Mouse (Mus musculus): Measurements from ENCODE around the gene Nexn. TPM values are rescaled to one million over a fixed set of nuclear protein-coding genes. Genes with fewer than 3 reads are reported as not detected.

Nexn gene
- polyA plus RNA-seq, 1 experiment from 2014 or later, result 18.1 TPM

- Histone ChIP-seq H3K27me3 (ENCODE audit: insufficient read depth, low read length) (no peaks in the 10 kb centered on the region), H3K4me3 (replicated peaks; ENCODE audit: low read depth, low read length) (peak overlapping the region; percentile 54), H3K27ac (peak overlapping the region; percentile 68), H3K36me3 (ENCODE audit: insufficient read depth, low read length) (no peaks in the 10 kb centered on the region), H3K4me2 (ENCODE audit: low read length) (peak overlapping the region; percentile 58), H3K9ac (ENCODE audit: low read depth, low read length) (peak overlapping the region; percentile 52; the same call in 1 of the 2 replicates), H3K9me3 (replicated peaks; ENCODE audit: low read length) (no peaks in the 10 kb centered on the region), H3K4me1 (replicated peaks; ENCODE audit: insufficient read depth, low read length) (peaks cover 12% of the 10 kb centered on the region; the same call in 1 of the 2 replicates)
- WGBS, result 6% methylated on average over 9 of the region's 11 CpGs
- no peak for TF ChIP-seq CTCF (IDR thresholded peaks at IDR 0.05; ENCODE audit: low read depth)
- DNase-seq (ENCODE audit: low spot score) (peak; percentile 92), ATAC-seq (replicated peaks; ENCODE audit: low FRiP score, low read depth) (0 out of 2 replicates have a peak, but pooled peaks have one; percentile 22)
Observed at GRCm38 (mm10) chr3:152192238-152192931, 73.8 kb downstream of the Nexn start.

GRCm38 (mm10) chr3:152191791-152192237, 74.3 kb downstream of the Nexn start:
- 7% methylated on average over 6 of the region's 6 CpGs for whole genome bisulfite sequencing

GRCm38 (mm10) chr3:152190679-152191477, 75.3 kb downstream of the Nexn start:
- Histone ChIP-seq H3K27ac (no peak overlapping the region), H3K9ac (ENCODE audit: low read depth, low read length) (peak overlapping the region; percentile 47; the same call in 1 of the 2 replicates), H3K4me1 (replicated peaks; ENCODE audit: insufficient read depth, low read length) (peaks cover 12% of the 10 kb centered on the region; the same call in 1 of the 2 replicates), H3K9me3 (replicated peaks; ENCODE audit: low read length) (no peaks in the 10 kb centered on the region), H3K4me2 (ENCODE audit: low read length) (peak overlapping the region; percentile 51), H3K27me3 (ENCODE audit: insufficient read depth, low read length) (no peaks in the 10 kb centered on the region), H3K4me3 (replicated peaks; ENCODE audit: low read depth, low read length) (peak overlapping the region; percentile 4), H3K36me3 (ENCODE audit: insufficient read depth, low read length) (peaks cover under 1% of the 10 kb centered on the region; the same call in 1 of the 2 replicates)
- 63% methylated on average over 9 of the region's 9 CpGs for WGBS
- no peak for TF ChIP-seq CTCF (IDR thresholded peaks at IDR 0.05; ENCODE audit: low read depth)
- no peak for ATAC-seq (replicated peaks; ENCODE audit: low FRiP score, low read depth)
- DNase-seq (ENCODE audit: low spot score), result no peak

More at GRCm38 (mm10) chr3:152191791-152192237, 74.3 kb downstream of the Nexn start:
- TF ChIP-seq CTCF (IDR thresholded peaks at IDR 0.05; ENCODE audit: low read depth), result peak; percentile 11; the same call in 1 of the 2 replicates
- Histone ChIP-seq H3K27me3 (ENCODE audit: insufficient read depth, low read length) (no peaks in the 10 kb centered on the region), H3K4me2 (ENCODE audit: low read length) (peak overlapping the region; percentile 58), H3K4me3 (replicated peaks; ENCODE audit: low read depth, low read length) (peak overlapping the region; percentile 54), H3K36me3 (ENCODE audit: insufficient read depth, low read length) (no peaks in the 10 kb centered on the region), H3K27ac (peak overlapping the region; percentile 68), H3K9ac (ENCODE audit: low read depth, low read length) (peak overlapping the region; percentile 52), H3K4me1 (replicated peaks; ENCODE audit: insufficient read depth, low read length) (peaks cover 12% of the 10 kb centered on the region; the same call in 1 of the 2 replicates), H3K9me3 (replicated peaks; ENCODE audit: low read length) (no peaks in the 10 kb centered on the region)
- ATAC-seq (replicated peaks; ENCODE audit: low FRiP score, low read depth) (peak; percentile 14), DNase-seq (ENCODE audit: low spot score) (peak; percentile 67)

- Histone ChIP-seq H3K9me3 (replicated peaks; ENCODE audit: low read length) (no peaks in the 10 kb centered on the region), H3K36me3 (ENCODE audit: insufficient read depth, low read length) (peaks cover 3% of the 10 kb centered on the region; the same call in 1 of the 2 replicates), H3K4me2 (ENCODE audit: low read length) (peak overlapping the region; percentile 29; the same call in 1 of the 2 replicates), H3K4me1 (replicated peaks; ENCODE audit: insufficient read depth, low read length) (peaks cover 12% of the 10 kb centered on the region; the same call in 1 of the 2 replicates), H3K27ac (peak overlapping the region; percentile 39; the same call in 1 of the 2 replicates), H3K9ac (ENCODE audit: low read depth, low read length) (no peak overlapping the region), H3K4me3 (replicated peaks; ENCODE audit: low read depth, low read length) (no peak overlapping the region), H3K27me3 (ENCODE audit: insufficient read depth, low read length) (no peaks in the 10 kb centered on the region)
- ATAC-seq (replicated peaks; ENCODE audit: low FRiP score, low read depth) (peak; percentile 50; the same call in 1 of the 2 replicates), DNase-seq (ENCODE audit: low spot score) (peak; percentile 82)
- 29% methylated on average over 4 of the region's 4 CpGs for WGBS
- TF ChIP-seq CTCF (IDR thresholded peaks at IDR 0.05; ENCODE audit: low read depth), result no peak
Observed at GRCm38 (mm10) chr3:152189306-152189705, 76.8 kb downstream of the Nexn start.

Other genes starting within 250 kb of the Nexn start
- gene Gipc2, start 100.1 kb downstream of the Nexn start, polyA plus RNA-seq (2015; fragmentation: Nextera tagmentation; extraction: Ambion mirVana), result 74.1 and 84.5 TPM in 2 replicates
- 32.5 and 34.9 TPM in 2 replicates for gene Dnajb4, start 56.0 kb downstream of the Nexn start, polyA plus RNA-seq (2015; fragmentation: Nextera tagmentation; extraction: Ambion mirVana)
- 178 and 189 TPM in 2 replicates for gene Fubp1, start 55.9 kb downstream of the Nexn start, polyA plus RNA-seq (2015; fragmentation: Nextera tagmentation; extraction: Ambion mirVana)
- gene Miga1, start 74.1 kb upstream of the Nexn start, polyA plus RNA-seq (2015; fragmentation: Nextera tagmentation; extraction: Ambion mirVana), result 14.4 and 14.6 TPM in 2 replicates
- 30.5 and 30.7 TPM in 2 replicates for gene Usp33, start 80.1 kb upstream of the Nexn start, polyA plus RNA-seq (2015; fragmentation: Nextera tagmentation; extraction: Ambion mirVana)
- gene Zzz3, start 129.1 kb upstream of the Nexn start, polyA plus RNA-seq (2015; fragmentation: Nextera tagmentation; extraction: Ambion mirVana), result 44.4 and 46.3 TPM in 2 replicates